Mouse (Mus musculus): ENCODE results near the gene Mrgprx1. TPM values are rescaled to one million over a fixed set of nuclear protein-coding genes. Genes with fewer than 3 reads are reported as not detected.

The Mrgprx1 gene
- not detected in 2 replicates for polyA plus RNA-seq (2015; fragmentation: Nextera tagmentation; extraction: Ambion mirVana)

DNA sequence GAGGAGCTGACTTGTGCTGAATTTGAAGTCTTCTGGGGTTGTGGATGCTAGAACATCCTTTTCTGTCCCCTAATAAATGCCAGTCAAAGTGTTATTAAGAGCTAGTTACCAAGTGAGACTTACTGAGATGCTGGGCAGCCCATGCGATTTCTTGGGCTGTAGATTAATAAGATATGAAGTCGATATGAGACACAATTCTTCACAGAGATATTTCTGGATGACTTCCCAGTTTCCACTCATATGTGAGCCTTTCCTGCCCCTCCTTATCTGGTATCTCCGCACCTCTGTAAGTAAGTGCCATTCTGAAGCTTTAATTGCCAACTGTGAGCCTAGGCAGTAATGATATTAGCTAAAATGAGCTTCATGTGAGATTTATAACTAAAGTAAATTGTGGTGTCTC is at the start of gene Mrgprx1:
Gene Mrgprx1, minus strand, starts transcription at position 101 of the 400 bp plus-strand sequence.
- Histone ChIP-seq H3K27ac (ENCODE audit: low read length) (no peak within 1 kb of the TSS), H3K4me1 (ENCODE audit: insufficient read depth, low read length) (no peaks in the 10 kb centered on the region), H3K4me3 (ENCODE audit: low read length) (no peak within 1 kb of the TSS), H3K9ac (replicated peaks; ENCODE audit: low read length) (no peak within 1 kb of the TSS), H3K4me2 (replicated peaks; ENCODE audit: low read depth, low read length) (no peak within 1 kb of the TSS), H3K9me3 (ENCODE audit: low read length) (no peaks in the 10 kb centered on the region), H3K27me3 (ENCODE audit: insufficient read depth, low read length) (no peaks in the 10 kb centered on the region), H3K36me3 (ENCODE audit: insufficient read depth, low read length) (no peaks in the 10 kb centered on the region)
- no peak for ATAC-seq (ENCODE audit: low FRiP score, low TSS enrichment)
- 88% methylated on average over 3 of the region's 3 CpGs for WGBS

DNA sequence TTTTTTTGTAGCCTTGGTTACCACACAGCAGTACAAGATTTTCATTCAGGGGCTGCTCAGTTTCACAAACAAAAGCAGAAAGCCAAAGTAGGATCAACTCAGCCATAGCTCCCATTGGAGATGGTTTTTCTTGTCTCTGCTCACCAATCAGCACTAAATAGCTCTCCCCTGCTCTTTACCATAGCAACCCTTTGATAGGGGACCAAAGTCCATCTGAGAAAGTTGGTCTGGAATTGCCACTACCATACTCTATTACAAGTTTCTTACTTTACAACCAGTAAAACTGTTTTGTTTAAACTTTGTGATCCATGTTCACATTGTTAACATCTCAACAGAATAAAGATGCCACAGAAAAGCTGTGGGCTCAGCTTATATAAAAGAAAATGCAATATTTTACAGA is 48.1 kb upstream of the Mrgprx1 start:
- ATAC-seq (ENCODE audit: low FRiP score, low TSS enrichment) = no peak
- H3K27me3 ChIP-seq (ENCODE audit: insufficient read depth, low read length) = no peaks in the 10 kb centered on the region
- H3K4me2 ChIP-seq (replicated peaks; ENCODE audit: low read depth, low read length) = no peak overlapping the region
- no peak overlapping the region for H3K4me3 ChIP-seq (ENCODE audit: low read length)
- no peak overlapping the region for H3K9ac ChIP-seq (replicated peaks; ENCODE audit: low read length)
- H3K36me3 ChIP-seq (ENCODE audit: insufficient read depth, low read length) = no peaks in the 10 kb centered on the region
- H3K4me1 ChIP-seq (ENCODE audit: insufficient read depth, low read length) = no peaks in the 10 kb centered on the region
- no peaks in the 10 kb centered on the region for H3K9me3 ChIP-seq (ENCODE audit: low read length)
- H3K27ac ChIP-seq (ENCODE audit: low read length) = no peak overlapping the region

DNA sequence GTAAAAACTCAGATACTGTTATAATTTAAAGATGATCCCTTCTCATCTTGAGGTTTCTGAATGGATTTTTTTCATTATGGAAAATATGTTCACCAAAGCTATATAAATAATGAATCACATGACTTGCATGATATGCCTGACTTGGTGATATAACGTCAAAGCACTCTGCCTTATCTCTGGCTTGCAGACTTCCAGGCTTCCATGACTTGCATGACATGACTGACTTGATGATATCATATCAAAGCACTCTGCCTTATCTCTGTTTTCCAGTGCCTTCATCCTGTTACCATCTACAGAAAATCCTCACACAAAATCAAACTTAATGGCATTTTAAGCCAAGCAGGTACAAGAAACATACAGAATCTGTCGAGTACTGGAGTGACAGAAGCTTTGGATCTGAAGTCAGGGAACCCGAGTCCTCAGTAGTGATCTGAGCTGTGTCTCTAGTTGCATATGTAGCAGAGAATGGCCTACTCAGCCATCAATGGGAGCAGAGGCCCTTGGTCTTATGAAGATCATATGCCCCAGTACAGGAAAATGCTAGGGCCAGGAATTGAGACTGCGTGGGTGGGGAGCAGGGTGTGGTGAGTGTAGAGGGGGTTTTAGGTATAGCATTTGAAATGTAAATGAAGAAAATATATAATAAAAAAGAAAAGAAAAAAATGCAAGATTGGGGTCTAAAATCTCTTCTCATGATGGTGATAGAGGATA is 19.2 kb upstream of the Mrgprx1 start:
- Histone ChIP-seq H3K4me1 (ENCODE audit: insufficient read depth, low read length) (no peaks in the 10 kb centered on the region), H3K27me3 (ENCODE audit: insufficient read depth, low read length) (no peaks in the 10 kb centered on the region), H3K9me3 (ENCODE audit: low read length) (no peaks in the 10 kb centered on the region; the same call in 1 of the 2 replicates), H3K9ac (replicated peaks; ENCODE audit: low read length) (no peak overlapping the region), H3K36me3 (ENCODE audit: insufficient read depth, low read length) (no peaks in the 10 kb centered on the region), H3K27ac (ENCODE audit: low read length) (no peak overlapping the region), H3K4me2 (replicated peaks; ENCODE audit: low read depth, low read length) (no peak overlapping the region), H3K4me3 (ENCODE audit: low read length) (no peak overlapping the region)
- no peak for ATAC-seq (ENCODE audit: low FRiP score, low TSS enrichment)
- WGBS = 76% methylated on average over 4 of the region's 4 CpGs

DNA sequence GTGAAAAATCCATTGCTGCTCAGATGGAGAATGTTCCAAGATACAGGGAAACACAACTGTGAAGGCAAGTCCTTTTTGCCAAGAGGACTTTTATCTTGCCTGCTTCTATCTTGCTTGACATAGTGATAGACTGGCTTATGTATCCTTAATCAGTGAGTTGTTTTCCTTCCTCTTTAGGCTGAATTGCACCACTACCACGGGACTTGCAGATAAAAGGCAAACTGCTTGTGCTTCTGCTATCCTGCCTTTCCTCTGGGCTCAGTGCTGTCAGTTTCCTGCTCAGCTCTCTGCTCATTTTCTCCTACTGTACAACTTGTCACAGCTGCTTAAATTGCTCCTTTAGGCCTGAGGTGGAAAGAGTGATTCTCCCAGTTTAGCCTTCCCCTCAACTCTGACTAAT is 16.6 kb upstream of the Mrgprx1 start:
- Histone ChIP-seq H3K4me1 (ENCODE audit: insufficient read depth, low read length) (no peaks in the 10 kb centered on the region), H3K27ac (ENCODE audit: low read length) (no peak overlapping the region), H3K9ac (replicated peaks; ENCODE audit: low read length) (no peak overlapping the region), H3K4me3 (ENCODE audit: low read length) (no peak overlapping the region), H3K36me3 (ENCODE audit: insufficient read depth, low read length) (no peaks in the 10 kb centered on the region), H3K4me2 (replicated peaks; ENCODE audit: low read depth, low read length) (no peak overlapping the region), H3K9me3 (ENCODE audit: low read length) (no peaks in the 10 kb centered on the region; the same call in 1 of the 2 replicates), H3K27me3 (ENCODE audit: insufficient read depth, low read length) (no peaks in the 10 kb centered on the region)
- ATAC-seq (ENCODE audit: low FRiP score, low TSS enrichment) = no peak
- 58% methylated on average over 1 of the region's 1 CpGs for WGBS

DNA sequence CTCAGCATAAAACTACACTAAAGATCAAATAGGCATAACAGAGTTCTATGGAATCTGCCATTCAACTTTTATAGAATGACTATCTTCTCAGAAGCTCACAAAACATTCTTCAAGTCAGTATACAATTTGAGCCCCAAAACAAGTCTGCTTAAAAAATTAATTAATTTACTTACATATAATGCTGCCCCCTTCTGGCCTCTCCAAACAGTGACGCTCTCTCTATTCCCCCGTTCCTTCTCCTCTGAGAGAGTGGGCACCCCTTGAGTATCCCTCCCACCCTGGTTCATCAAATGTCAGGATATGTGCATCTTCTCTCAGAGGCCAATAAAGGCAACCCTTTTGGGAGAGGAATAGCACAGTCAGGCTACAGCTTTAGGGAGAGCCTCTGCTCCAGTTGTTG is 9.5 kb downstream of the Mrgprx1 start:
- no peak overlapping the region for H3K4me3 ChIP-seq (ENCODE audit: low read length)
- H3K4me2 ChIP-seq (replicated peaks; ENCODE audit: low read depth, low read length) = no peak overlapping the region
- no peak for ATAC-seq (ENCODE audit: low FRiP score, low TSS enrichment)
- H3K27me3 ChIP-seq (ENCODE audit: insufficient read depth, low read length) = no peaks in the 10 kb centered on the region
- no peak overlapping the region for H3K9ac ChIP-seq (replicated peaks; ENCODE audit: low read length)
- H3K4me1 ChIP-seq (ENCODE audit: insufficient read depth, low read length) = no peaks in the 10 kb centered on the region
- no peaks in the 10 kb centered on the region for H3K36me3 ChIP-seq (ENCODE audit: insufficient read depth, low read length)
- H3K27ac ChIP-seq (ENCODE audit: low read length) = no peak overlapping the region
- WGBS = 46% methylated on average over 2 of the region's 2 CpGs
- no peaks in the 10 kb centered on the region for H3K9me3 ChIP-seq (ENCODE audit: low read length)

DNA sequence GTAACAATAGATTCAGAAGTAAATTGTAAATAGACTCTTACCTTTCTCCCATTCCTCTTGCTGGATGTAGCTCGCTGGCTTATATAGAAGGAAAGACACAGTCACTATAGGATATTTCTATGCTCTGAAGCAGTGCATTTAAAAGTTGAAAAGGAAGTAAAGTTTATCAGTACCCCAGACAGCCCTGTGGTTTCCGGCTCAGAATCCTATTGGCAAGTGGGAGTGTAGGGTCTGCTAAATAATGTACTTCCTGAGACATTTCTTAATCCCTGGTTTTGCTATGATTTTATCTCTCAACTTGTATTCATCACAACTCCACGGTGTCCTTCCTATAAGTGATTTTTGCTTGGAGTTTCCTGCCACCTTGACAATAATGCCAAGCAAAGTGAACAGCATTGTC is 31.7 kb downstream of the Mrgprx1 start:
- WGBS = 72% methylated on average over 3 of the region's 3 CpGs
- H3K27me3 ChIP-seq (ENCODE audit: insufficient read depth, low read length) = no peaks in the 10 kb centered on the region
- no peaks in the 10 kb centered on the region for H3K4me1 ChIP-seq (ENCODE audit: insufficient read depth, low read length)
- H3K27ac ChIP-seq (ENCODE audit: low read length) = no peak overlapping the region
- H3K4me3 ChIP-seq (ENCODE audit: low read length) = no peak overlapping the region
- H3K36me3 ChIP-seq (ENCODE audit: insufficient read depth, low read length) = no peaks in the 10 kb centered on the region
- H3K9me3 ChIP-seq (ENCODE audit: low read length) = no peaks in the 10 kb centered on the region
- H3K9ac ChIP-seq (replicated peaks; ENCODE audit: low read length) = no peak overlapping the region
- no peak for ATAC-seq (ENCODE audit: low FRiP score, low TSS enrichment)
- no peak overlapping the region for H3K4me2 ChIP-seq (replicated peaks; ENCODE audit: low read depth, low read length)

DNA sequence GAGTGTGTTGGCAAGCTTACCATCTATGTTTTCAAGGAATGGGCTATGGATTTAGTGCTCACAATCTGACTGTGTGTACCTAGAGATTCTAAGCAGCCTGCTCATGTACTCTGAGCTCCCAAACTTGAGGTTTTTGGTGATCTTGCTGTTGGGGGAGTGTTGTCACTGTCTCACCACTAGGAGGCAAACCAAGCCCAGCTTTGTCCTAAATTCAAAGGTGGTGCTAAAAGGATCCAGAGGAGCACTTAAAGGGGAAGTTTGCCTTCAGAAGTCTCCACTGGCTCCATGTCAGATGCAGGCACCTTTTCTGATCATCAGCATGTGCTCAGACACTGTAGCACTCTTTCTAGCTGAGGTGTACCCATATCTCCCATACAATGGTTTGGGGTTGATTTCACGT is 40.6 kb downstream of the Mrgprx1 start:
- Histone ChIP-seq H3K36me3 (ENCODE audit: insufficient read depth, low read length) (no peaks in the 10 kb centered on the region), H3K9ac (replicated peaks; ENCODE audit: low read length) (no peak overlapping the region), H3K4me2 (replicated peaks; ENCODE audit: low read depth, low read length) (no peak overlapping the region), H3K4me1 (ENCODE audit: insufficient read depth, low read length) (no peaks in the 10 kb centered on the region), H3K27ac (ENCODE audit: low read length) (no peak overlapping the region), H3K4me3 (ENCODE audit: low read length) (no peak overlapping the region), H3K27me3 (ENCODE audit: insufficient read depth, low read length) (no peaks in the 10 kb centered on the region), H3K9me3 (ENCODE audit: low read length) (no peaks in the 10 kb centered on the region)
- WGBS = 52% methylated on average over 1 of the region's 1 CpGs
- no peak for ATAC-seq (ENCODE audit: low FRiP score, low TSS enrichment)

DNA sequence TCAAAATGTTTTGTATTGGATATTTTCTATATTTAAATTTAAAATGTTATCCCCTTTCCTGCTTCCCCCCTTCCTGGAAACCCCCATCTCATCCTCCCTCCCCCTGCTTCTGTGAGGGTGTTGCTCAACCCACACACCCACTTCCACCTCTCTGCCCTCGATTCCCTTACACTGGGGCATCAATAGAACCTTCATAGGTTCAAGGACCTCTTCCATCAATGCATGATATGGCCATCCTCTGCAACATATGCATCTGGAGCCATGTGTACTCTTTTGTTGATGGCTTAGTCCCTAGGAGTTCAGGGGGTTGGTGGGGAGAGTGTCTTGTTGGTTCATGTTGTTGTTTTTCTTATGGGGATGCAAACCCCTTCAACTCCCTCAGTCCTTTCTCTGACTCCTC is 45.4 kb downstream of the Mrgprx1 start, which contains the start of gene Mrgpra4:
Gene Mrgpra4, minus strand, starts transcription at position 101 of the 400 bp plus-strand sequence.
- no peak within 1 kb of the TSS for H3K9ac ChIP-seq (replicated peaks; ENCODE audit: low read length)
- H3K4me3 ChIP-seq (ENCODE audit: low read length) = no peak within 1 kb of the TSS
- no peaks in the 10 kb centered on the region for H3K36me3 ChIP-seq (ENCODE audit: insufficient read depth, low read length)
- no peaks in the 10 kb centered on the region for H3K9me3 ChIP-seq (ENCODE audit: low read length)
- no peak for ATAC-seq (ENCODE audit: low FRiP score, low TSS enrichment)
- H3K27me3 ChIP-seq (ENCODE audit: insufficient read depth, low read length) = no peaks in the 10 kb centered on the region
- 55% methylated on average over 1 of the region's 1 CpGs for WGBS
- no peak within 1 kb of the TSS for H3K27ac ChIP-seq (ENCODE audit: low read length)
- H3K4me1 ChIP-seq (ENCODE audit: insufficient read depth, low read length) = no peaks in the 10 kb centered on the region
- no peak within 1 kb of the TSS for H3K4me2 ChIP-seq (replicated peaks; ENCODE audit: low read depth, low read length)

Other genes starting within 250 kb of the Mrgprx1 start
- not detected in 2 replicates for gene Mrgpra4, start 45.5 kb downstream of the Mrgprx1 start, polyA plus RNA-seq (2015; fragmentation: Nextera tagmentation; extraction: Ambion mirVana)
- not detected in 2 replicates for gene Mrgprb5, start 141.4 kb upstream of the Mrgprx1 start, polyA plus RNA-seq (2015; fragmentation: Nextera tagmentation; extraction: Ambion mirVana)
- gene Mrgprb4, start 171.7 kb upstream of the Mrgprx1 start, polyA plus RNA-seq (2015; fragmentation: Nextera tagmentation; extraction: Ambion mirVana) = not detected in 2 replicates